Mouse (Mus musculus) lung, embryonic 16.5 days (tissue): ENCODE results near the gene Ccdc70. TPM values are rescaled to one million over a fixed set of nuclear protein-coding genes. Genes with fewer than 3 reads are reported as not detected.
"Not testable (repeated sequence)": the region's sequence is repeated elsewhere in the genome, so short reads cannot be mapped to it uniquely, and the experiment has no call there.

ENCODE experiments used
- ATAC-seq: fragments of 200-750 bp; cut with Nextera tagmentation; 2 replicates; pipeline ENCODE4 v1.8.0; 2017; ENCODE audit warnings: low read depth, mild to moderate bottlenecking, moderate library complexity
- H3K27ac ChIP-seq: fragments of 300-500 bp; sonication (generic); 2 replicates; pipeline ENCODE4 v1.5.1; 2014; ENCODE audit warnings: mild to moderate bottlenecking, control low read depth, low read length
- H3K27me3 ChIP-seq: fragments of 300-500 bp; sonication (generic); 2 replicates; pipeline ENCODE4 v1.6.1; 2014; ENCODE audit warnings: low read depth, low read length, mixed read lengths; ENCODE audit not compliant: control insufficient read depth, insufficient read depth
- H3K36me3 ChIP-seq: fragments of 300-500 bp; sonication (generic); 2 replicates; pipeline ENCODE4 v1.6.1; 2014; ENCODE audit warnings: low read length; ENCODE audit not compliant: control insufficient read depth, insufficient read depth
- H3K4me1 ChIP-seq: fragments of 300-500 bp; sonication (generic); replicated peaks from 2 replicates; pipeline ENCODE4 v1.6.1; 2014; ENCODE audit warnings: low read length, mixed read lengths; ENCODE audit not compliant: control insufficient read depth, insufficient read depth
- H3K4me2 ChIP-seq: fragments of 300-500 bp; sonication (generic); 2 replicates; pipeline ENCODE4 v1.6.1; 2014; ENCODE audit warnings: low read depth, low read length, control low read depth
- H3K4me3 ChIP-seq: fragments of 300-500 bp; sonication (generic); 2 replicates; pipeline ENCODE4 v1.5.1; 2014; ENCODE audit warnings: mild to moderate bottlenecking, low read length, control low read depth
- H3K9ac ChIP-seq: fragments of 300-500 bp; sonication (generic); 2 replicates; pipeline ENCODE4 v1.6.1; 2014; ENCODE audit warnings: low read length, control low read depth
- H3K9me3 ChIP-seq: fragments of 300-500 bp; sonication (generic); 2 replicates; pipeline ENCODE4 v1.6.1; 2016; ENCODE audit warnings: low read length; ENCODE audit not compliant: control insufficient read depth
- WGBS: fragments of 180-500 bp; shearing (Covaris S2); extraction: QIAGEN DNeasy Blood & Tissue Kit; methylation state at CpG from one replicate; pipeline ENCODE4 v1.1.7; 2014; 5-methylcytosine and 5-hydroxymethylcytosine counted together
- polyA plus RNA-seq: library from polyadenylated mRNA; unstranded; fragments of >200 nt; fragmentation: Nextera tagmentation; extraction: Ambion mirVana; gene quantifications from 2 replicates; pipeline ENCODE4 v1.2.1, GENCODE M21; 2015

Ccdc70 gene
- polyA plus RNA-seq = not detected in 2 replicates

GRCm38 (mm10) chr8:21969475-21969874 is at the start of gene Ccdc70:
Ccdc70 (plus strand) TSS chr8:21969775.
- no peak within 1 kb of the TSS for H3K4me2 ChIP-seq
- H3K9me3 ChIP-seq = no peaks in the 10 kb centered on the region
- no peak for ATAC-seq
- WGBS = 73% methylated on average over 3 of the region's 3 CpGs
- no peak within 1 kb of the TSS for H3K27ac ChIP-seq
- no peaks in the 10 kb centered on the region for H3K36me3 ChIP-seq
- no peak within 1 kb of the TSS for H3K9ac ChIP-seq
- H3K4me1 ChIP-seq = no peaks in the 10 kb centered on the region
- H3K4me3 ChIP-seq = no peak within 1 kb of the TSS
- no peaks in the 10 kb centered on the region for H3K27me3 ChIP-seq

- not testable (repeated sequence) for ATAC-seq, H3K4me3 ChIP-seq
Observed at GRCm38 (mm10) chr8:21930754-21931153, 38.8 kb upstream of the Ccdc70 start.

GRCm38 (mm10) chr8:21932610-21933009 is 37.0 kb upstream of the Ccdc70 start, which contains the start of gene Defb15:
Defb15 (minus strand) TSS chr8:21932710.
- Histone ChIP-seq H3K9ac (no peak within 1 kb of the TSS), H3K4me2 (no peak within 1 kb of the TSS), H3K27ac (no peak within 1 kb of the TSS), H3K4me1 (no peaks in the 10 kb centered on the region), H3K4me3 (no peak within 1 kb of the TSS), H3K9me3 (no peaks in the 10 kb centered on the region), H3K27me3 (no peaks in the 10 kb centered on the region), H3K36me3 (no peaks in the 10 kb centered on the region)
- WGBS = 90% methylated on average over 6 of the region's 6 CpGs
- ATAC-seq = no peak

More at GRCm38 (mm10) chr8:21930754-21931153, 38.8 kb upstream of the Ccdc70 start:
- 76% methylated on average over 3 of the region's 3 CpGs for WGBS
- H3K9ac ChIP-seq, H3K4me1 ChIP-seq, H3K9me3 ChIP-seq, H3K4me2 ChIP-seq, H3K36me3 ChIP-seq, H3K27ac ChIP-seq, H3K27me3 ChIP-seq: not testable (repeated sequence)

GRCm38 (mm10) chr8:21938052-21938451 is 31.5 kb upstream of the Ccdc70 start, which contains the start of gene Defb35:
Defb35 (plus strand) TSS chr8:21938352.
- not testable (repeated sequence) for H3K4me1 ChIP-seq, ATAC-seq, H3K4me2 ChIP-seq, H3K27ac ChIP-seq, H3K36me3 ChIP-seq, H3K27me3 ChIP-seq, H3K9ac ChIP-seq, H3K9me3 ChIP-seq, H3K4me3 ChIP-seq
- 80% methylated on average over 4 of the region's 4 CpGs for WGBS

GRCm38 (mm10) chr8:21946462-21946861 is 23.1 kb upstream of the Ccdc70 start, which contains the start of gene Defb13:
Defb13 (plus strand) TSS chr8:21946762.
- Histone ChIP-seq H3K27ac (no peak within 1 kb of the TSS), H3K4me3 (no peak within 1 kb of the TSS), H3K27me3 (no peaks in the 10 kb centered on the region), H3K36me3 (no peaks in the 10 kb centered on the region), H3K9ac (no peak within 1 kb of the TSS), H3K4me1 (no peaks in the 10 kb centered on the region), H3K4me2 (no peak within 1 kb of the TSS), H3K9me3 (no peaks in the 10 kb centered on the region)
- WGBS = 86% methylated on average over 6 of the region's 6 CpGs
- no peak for ATAC-seq

- Histone ChIP-seq H3K4me2 (no peak overlapping the region), H3K27me3 (no peaks in the 10 kb centered on the region), H3K9ac (no peak overlapping the region), H3K4me3 (no peak overlapping the region), H3K9me3 (no peaks in the 10 kb centered on the region), H3K27ac (no peak overlapping the region), H3K4me1 (no peaks in the 10 kb centered on the region), H3K36me3 (no peaks in the 10 kb centered on the region)
- WGBS = 53% methylated on average over 9 of the region's 9 CpGs
- no peak for ATAC-seq
Observed at GRCm38 (mm10) chr8:21947311-21948017, 22.1 kb upstream of the Ccdc70 start.

- Histone ChIP-seq H3K9me3 (no peaks in the 10 kb centered on the region), H3K4me2 (no peak overlapping the region), H3K4me1 (no peaks in the 10 kb centered on the region), H3K27ac (no peak overlapping the region), H3K9ac (no peak overlapping the region), H3K36me3 (no peaks in the 10 kb centered on the region), H3K4me3 (no peak overlapping the region), H3K27me3 (no peaks in the 10 kb centered on the region)
- ATAC-seq = no peak
- 3% methylated on average over 9 of the region's 9 CpGs for WGBS
Observed at GRCm38 (mm10) chr8:21955321-21955720, 14.3 kb upstream of the Ccdc70 start.

GRCm38 (mm10) chr8:21956336-21956735 is 13.2 kb upstream of the Ccdc70 start:
- 85% methylated on average over 3 of the region's 3 CpGs for WGBS
- no peaks in the 10 kb centered on the region for H3K9me3 ChIP-seq
- H3K4me3 ChIP-seq = no peak overlapping the region
- ATAC-seq = no peak
- no peak overlapping the region for H3K9ac ChIP-seq
- H3K36me3 ChIP-seq = no peaks in the 10 kb centered on the region
- H3K27me3 ChIP-seq = no peaks in the 10 kb centered on the region
- H3K4me1 ChIP-seq = no peaks in the 10 kb centered on the region
- no peak overlapping the region for H3K4me2 ChIP-seq
- no peak overlapping the region for H3K27ac ChIP-seq

GRCm38 (mm10) chr8:21958414-21958813 is 11.2 kb upstream of the Ccdc70 start, which contains the start of gene Fam90a1a:
Fam90a1a (plus strand) TSS chr8:21958714.
- no peak within 1 kb of the TSS for H3K27ac ChIP-seq
- H3K9me3 ChIP-seq = no peaks in the 10 kb centered on the region
- no peak for ATAC-seq
- no peaks in the 10 kb centered on the region for H3K27me3 ChIP-seq
- H3K4me3 ChIP-seq = no peak within 1 kb of the TSS
- no peak within 1 kb of the TSS for H3K4me2 ChIP-seq
- H3K4me1 ChIP-seq = no peaks in the 10 kb centered on the region
- no peak within 1 kb of the TSS for H3K9ac ChIP-seq
- no peaks in the 10 kb centered on the region for H3K36me3 ChIP-seq
- 76% methylated on average over 2 of the region's 2 CpGs for WGBS
